Mouse (Mus musculus) liver, adult 2 months (tissue): ENCODE results near the gene Lpar3. TPM values are rescaled to one million over a fixed set of nuclear protein-coding genes. Genes with fewer than 3 reads are reported as not detected.

Experiments
- DNase-seq: peaks from one replicate; pipeline ENCODE4 v3.0.0-alpha.2; 2011; ENCODE audit warnings: low read depth, low spot score; ENCODE audit errors: extremely low read depth
- H3K27ac ChIP-seq: fragments of 200-500 bp; replicated peaks from 2 replicates; pipeline ENCODE4 v1.5.1; 2012; ENCODE audit warnings: low read depth, mild to moderate bottlenecking, control low read depth, inconsistent platforms, low read length; ENCODE audit not compliant: insufficient read depth
- H3K27me3 ChIP-seq: fragments of 200-500 bp; 2 replicates; pipeline ENCODE4 v1.6.1; 2012; ENCODE audit warnings: mild to moderate bottlenecking, moderate library complexity, low read length, inconsistent platforms; ENCODE audit not compliant: control insufficient read depth, insufficient read depth
- H3K36me3 ChIP-seq: fragments of 200-500 bp; 2 replicates; pipeline ENCODE4 v1.6.1; 2012; ENCODE audit warnings: low read length, inconsistent platforms; ENCODE audit not compliant: control insufficient read depth, insufficient read depth
- H3K4me1 ChIP-seq: fragments of 200-500 bp; 2 replicates; pipeline ENCODE4 v1.6.1; 2011; ENCODE audit warnings: low read length; ENCODE audit not compliant: control insufficient read depth, insufficient read depth
- H3K4me3 ChIP-seq: fragments of 200-500 bp; 2 replicates; pipeline ENCODE4 v1.5.1; 2011; ENCODE audit warnings: low read depth, mild to moderate bottlenecking, control low read depth, low read length, moderate library complexity; ENCODE audit not compliant: insufficient read depth
- H3K79me2 ChIP-seq: fragments of 200-500 bp; 2 replicates; pipeline ENCODE4 v1.6.1; 2012; ENCODE audit warnings: inconsistent platforms, mild to moderate bottlenecking, low read length, moderate library complexity; ENCODE audit not compliant: control insufficient read depth, insufficient read depth
- H3K9ac ChIP-seq: fragments of 200-500 bp; 2 replicates; pipeline ENCODE4 v1.6.1; 2012; ENCODE audit warnings: low read depth, mild to moderate bottlenecking, control low read depth, inconsistent platforms, low read length
- CTCF ChIP-seq: fragments of 200-500 bp; IDR thresholded peaks from 2 replicates; pipeline ENCODE4 v1.5.1; 2011; ENCODE audit warnings: low read depth, low read length, control low read depth
- POLR2A ChIP-seq: fragments of 200-500 bp; IDR thresholded peaks from 2 replicates; pipeline ENCODE4 v1.6.1; 2011; ENCODE audit warnings: low read length, control low read depth; ENCODE audit not compliant: insufficient read depth; ENCODE audit errors: extremely low read depth
- WGBS: fragments of 180-500 bp; shearing (Covaris S2); methylation state at CpG from one replicate; pipeline ENCODE4 v1.1.7; 2018; 5-methylcytosine and 5-hydroxymethylcytosine counted together
- polyA plus RNA-seq: library from polyadenylated mRNA; depleted of rRNA; stranded (reverse); fragments of >200 nt; gene quantifications from 2 replicates; pipeline ENCODE4 v1.2.3, GENCODE M21; 2012
- total RNA-seq: library from RNA; depleted of rRNA; stranded (reverse); fragments of >200 nt; gene quantifications from 2 replicates; pipeline ENCODE4 v1.2.3, GENCODE M21; 2014

Lpar3 gene
- total and polyA plus RNA-seq, 2 experiments: 0.05 to 0.09 TPM

DNA sequence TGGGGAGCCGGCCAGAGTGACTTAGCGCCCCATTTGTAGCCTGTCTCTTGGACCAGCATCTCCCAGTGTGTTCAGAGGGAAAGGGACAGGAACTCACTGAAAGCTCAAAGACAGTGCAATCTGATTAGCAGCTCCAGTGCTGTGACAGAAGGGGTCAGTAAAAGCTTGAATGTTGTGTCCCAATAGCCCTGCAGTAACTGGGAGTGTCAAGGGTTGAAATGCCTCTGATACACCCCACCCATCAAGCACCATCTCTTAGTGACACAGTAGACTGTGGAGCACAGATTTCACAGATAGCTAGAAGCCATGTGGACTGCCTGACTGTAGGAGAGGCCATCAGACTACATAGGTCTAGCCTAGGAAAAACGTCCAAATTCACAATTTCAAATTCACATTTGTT is 6.7 kb downstream of the Lpar3 start:
- Histone ChIP-seq H3K36me3 (no peaks in the 10 kb centered on the region), H3K9ac (no peak overlapping the region), H3K27ac (no peak overlapping the region), H3K4me3 (no peak overlapping the region), H3K79me2 (no peaks in the 10 kb centered on the region), H3K4me1 (no peaks in the 10 kb centered on the region), H3K27me3 (peaks cover 4% of the 10 kb centered on the region; the same call in 1 of the 2 replicates)
- 60% methylated on average over 3 of the region's 3 CpGs for WGBS
- no peak for TF ChIP-seq CTCF
- no peak for TF ChIP-seq POLR2A
- DNase-seq: no peak

DNA sequence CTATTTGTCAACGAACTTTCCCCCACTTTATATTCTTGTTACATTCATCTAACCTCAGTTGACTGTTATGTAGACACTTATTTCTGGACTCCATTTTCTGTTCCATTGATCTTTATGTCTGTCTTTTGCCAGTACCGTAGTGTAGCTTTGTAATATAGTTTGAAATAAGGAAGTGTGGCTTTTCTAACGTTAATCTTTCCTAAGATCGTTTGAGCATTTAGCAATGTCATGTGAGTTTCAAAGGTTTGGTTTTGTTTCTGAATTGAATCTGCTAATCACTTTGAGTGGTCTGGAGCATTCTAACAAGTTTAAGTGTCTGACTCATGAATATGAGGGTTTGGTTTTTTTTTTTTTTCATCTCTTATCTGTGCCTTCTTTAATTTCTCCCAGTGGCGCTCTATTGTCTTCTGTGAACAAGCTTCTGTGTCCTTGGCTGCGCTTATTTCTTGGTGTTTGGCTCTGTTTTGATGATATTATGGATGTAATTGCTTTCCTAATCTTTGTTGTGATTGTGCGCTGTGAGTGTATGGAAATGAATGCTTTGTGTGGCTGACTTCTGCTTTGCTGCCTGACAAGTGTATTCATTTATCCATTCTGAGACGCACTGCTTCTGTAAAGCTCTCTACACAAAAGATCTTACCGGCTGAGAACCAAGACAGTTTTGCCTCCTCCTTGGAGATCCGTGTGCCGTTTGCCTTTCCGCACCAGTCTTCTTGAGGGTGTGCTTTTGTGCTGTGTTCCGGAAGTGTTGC is 8.0 kb downstream of the Lpar3 start:
- Histone ChIP-seq H3K9ac (no peak overlapping the region), H3K4me3 (no peak overlapping the region), H3K27ac (no peak overlapping the region), H3K4me1 (no peaks in the 10 kb centered on the region), H3K27me3 (no peaks in the 10 kb centered on the region), H3K36me3 (no peaks in the 10 kb centered on the region), H3K79me2 (no peaks in the 10 kb centered on the region)
- TF ChIP-seq POLR2A (no peak), CTCF (no peak)
- WGBS: 86% methylated on average over 13 of the region's 13 CpGs
- no peak for DNase-seq

DNA sequence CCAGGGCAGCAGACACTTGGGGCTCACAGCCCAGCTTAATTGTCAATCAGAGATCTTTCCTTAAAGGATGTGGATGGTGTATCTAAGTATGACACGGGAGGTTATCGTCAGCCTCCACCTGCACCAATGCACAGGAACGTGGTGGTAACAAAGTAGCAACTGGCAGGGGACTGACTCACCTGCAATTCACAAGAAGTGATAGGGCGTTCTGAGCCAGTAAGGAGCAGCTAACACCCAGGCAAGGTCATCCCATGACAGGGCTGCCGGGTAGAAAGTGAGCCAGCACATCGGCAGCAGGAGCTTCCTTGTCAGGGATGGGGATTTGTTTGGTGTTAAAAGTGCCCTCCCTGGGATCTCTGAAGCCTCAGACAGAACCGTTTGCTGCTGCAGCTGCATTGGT is 11.9 kb downstream of the Lpar3 start:
- Histone ChIP-seq H3K79me2 (no peaks in the 10 kb centered on the region), H3K27ac (no peak overlapping the region), H3K36me3 (no peaks in the 10 kb centered on the region), H3K9ac (no peak overlapping the region), H3K4me3 (no peak overlapping the region), H3K27me3 (no peaks in the 10 kb centered on the region), H3K4me1 (no peaks in the 10 kb centered on the region)
- no peak for DNase-seq
- WGBS: 66% methylated on average over 7 of the region's 7 CpGs
- TF ChIP-seq CTCF: no peak
- TF ChIP-seq POLR2A: no peak

DNA sequence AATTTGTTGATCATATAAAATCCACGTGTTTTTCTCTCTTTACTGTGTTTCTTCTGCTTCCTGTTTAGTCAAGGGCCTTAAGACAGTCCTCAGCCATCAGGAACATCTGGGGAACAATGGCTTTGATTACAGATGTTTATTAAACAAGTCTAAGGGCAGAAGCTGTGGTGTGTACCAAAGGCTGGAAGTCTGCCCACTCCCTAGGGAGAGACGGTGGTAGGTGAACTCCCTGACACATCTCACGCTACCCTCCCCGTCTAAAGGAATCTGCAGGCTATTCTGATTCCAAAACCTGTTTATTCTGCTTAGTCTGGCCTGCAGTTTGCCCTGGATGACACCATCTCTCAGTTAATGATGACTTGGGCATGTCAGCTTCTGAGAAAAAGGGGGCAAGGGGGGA is 13.0 kb downstream of the Lpar3 start:
- Histone ChIP-seq H3K4me1 (no peaks in the 10 kb centered on the region), H3K4me3 (no peak overlapping the region), H3K36me3 (no peaks in the 10 kb centered on the region), H3K9ac (no peak overlapping the region), H3K27me3 (no peaks in the 10 kb centered on the region), H3K79me2 (no peaks in the 10 kb centered on the region), H3K27ac (no peak overlapping the region)
- 61% methylated on average over 4 of the region's 4 CpGs for WGBS
- no peak for TF ChIP-seq CTCF
- no peak for TF ChIP-seq POLR2A
- DNase-seq: no peak

DNA sequence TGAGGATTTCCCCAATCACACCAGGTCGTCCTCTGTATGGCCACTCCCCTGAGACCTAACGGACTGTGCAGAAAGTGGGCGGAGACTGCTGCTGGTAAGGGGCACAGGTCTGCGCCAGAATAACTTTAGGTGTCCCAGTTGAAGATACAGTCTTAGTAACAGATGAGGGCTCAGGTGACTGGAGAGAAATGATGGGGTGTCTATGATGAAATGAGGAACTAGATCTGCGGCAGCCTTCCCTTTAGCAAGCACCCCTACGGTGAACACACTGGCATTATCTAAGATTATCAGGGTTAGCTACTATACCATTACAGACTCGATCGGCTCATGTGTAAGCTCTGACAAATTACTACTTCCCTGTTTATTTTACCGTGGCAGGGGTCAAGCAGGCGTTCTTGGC is 13.8 kb downstream of the Lpar3 start:
- Histone ChIP-seq H3K27ac (no peak overlapping the region), H3K9ac (no peak overlapping the region), H3K4me1 (no peaks in the 10 kb centered on the region), H3K27me3 (no peaks in the 10 kb centered on the region), H3K36me3 (no peaks in the 10 kb centered on the region), H3K79me2 (no peaks in the 10 kb centered on the region), H3K4me3 (no peak overlapping the region)
- TF ChIP-seq POLR2A (no peak), CTCF (no peak)
- 68% methylated on average over 10 of the region's 10 CpGs for WGBS
- DNase-seq: no peak

DNA sequence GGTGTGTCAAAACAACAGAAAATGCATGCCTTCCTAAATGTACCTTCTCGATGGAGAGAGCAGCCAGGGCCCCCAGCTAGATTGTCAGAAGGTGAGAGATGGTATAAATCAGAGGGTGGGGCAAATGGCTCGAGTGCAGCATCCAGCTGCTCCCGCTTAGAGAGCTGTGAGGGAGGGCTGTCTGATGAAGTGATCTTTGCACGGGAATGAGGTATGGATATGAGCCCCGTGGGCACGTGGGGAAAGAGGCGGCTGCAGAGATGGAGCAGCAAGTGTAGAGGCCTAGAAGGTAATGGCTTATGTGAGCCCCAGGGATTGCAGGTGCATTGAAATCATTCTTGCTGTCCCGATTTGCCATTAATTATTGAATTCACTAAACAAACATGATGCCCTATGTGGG is 15.5 kb downstream of the Lpar3 start:
- H3K27ac ChIP-seq: no peak overlapping the region
- no peak overlapping the region for H3K9ac ChIP-seq
- no peaks in the 10 kb centered on the region for H3K36me3 ChIP-seq
- no peaks in the 10 kb centered on the region for H3K4me1 ChIP-seq
- no peak for TF ChIP-seq CTCF
- no peak for TF ChIP-seq POLR2A
- 75% methylated on average over 8 of the region's 8 CpGs for WGBS
- no peaks in the 10 kb centered on the region for H3K27me3 ChIP-seq
- DNase-seq: no peak
- H3K79me2 ChIP-seq: no peaks in the 10 kb centered on the region
- H3K4me3 ChIP-seq: no peak overlapping the region
